Mouse (Mus musculus) forebrain, embryonic 16.5 days (tissue): ENCODE data around the gene Extl2. TPM values are rescaled to one million over a fixed set of nuclear protein-coding genes. Genes with fewer than 3 reads are reported as not detected.

Experiments used
- ATAC-seq: fragments of 200-750 bp; cut with Nextera tagmentation; 2 replicates; pipeline ENCODE4 v1.8.0; 2017; ENCODE audit warnings: mild to moderate bottlenecking, moderate library complexity
- H3K27ac ChIP-seq: fragments of 300-500 bp; sonication (generic); 2 replicates; pipeline ENCODE4 v1.5.1; 2014; ENCODE audit warnings: low read length, control low read depth
- H3K27me3 ChIP-seq: fragments of 300-500 bp; sonication (generic); replicated peaks from 2 replicates; pipeline ENCODE4 v1.6.1; 2014; ENCODE audit warnings: low read length; ENCODE audit not compliant: control insufficient read depth, insufficient read depth
- H3K36me3 ChIP-seq: fragments of 300-500 bp; sonication (generic); 2 replicates; pipeline ENCODE4 v1.6.1; 2014; ENCODE audit not compliant: control insufficient read depth, insufficient read depth
- H3K4me1 ChIP-seq: fragments of 300-500 bp; sonication (generic); replicated peaks from 2 replicates; pipeline ENCODE4 v1.6.1; 2014; ENCODE audit warnings: low read length; ENCODE audit not compliant: control insufficient read depth, insufficient read depth
- H3K4me2 ChIP-seq: fragments of 300-500 bp; sonication (generic); 2 replicates; pipeline ENCODE4 v1.6.1; 2014; ENCODE audit warnings: mild to moderate bottlenecking, low read length, control low read depth
- H3K4me3 ChIP-seq: fragments of 300-500 bp; sonication (generic); replicated peaks from 2 replicates; pipeline ENCODE4 v1.5.1; 2014; ENCODE audit warnings: mild to moderate bottlenecking, low read length, control low read depth
- H3K9ac ChIP-seq: fragments of 300-500 bp; sonication (generic); replicated peaks from 2 replicates; pipeline ENCODE4 v1.6.1; 2014; ENCODE audit warnings: low read depth, low read length, control low read depth
- H3K9me3 ChIP-seq: fragments of 300-500 bp; sonication (generic); 2 replicates; pipeline ENCODE4 v1.6.1; 2016; ENCODE audit warnings: low read length; ENCODE audit not compliant: control insufficient read depth
- WGBS: fragments of 180-500 bp; shearing (Covaris S2); extraction: QIAGEN DNeasy Blood & Tissue Kit; methylation state at CpG from one replicate; pipeline ENCODE4 v1.1.7; 2014; 5-methylcytosine and 5-hydroxymethylcytosine counted together
- polyA plus RNA-seq: library from polyadenylated mRNA; unstranded; fragments of >200 nt; fragmentation: Nextera tagmentation; extraction: Ambion mirVana; gene quantifications from 2 replicates; pipeline ENCODE4 v1.2.1, GENCODE M21; 2015

Gene Extl2
- polyA plus RNA-seq, 1 experiment from 2014 or later, result 24.3 TPM

GRCm38 (mm10) chr3:116025701-116026100 lies 18.4 kb downstream of the Extl2 start:
- Histone ChIP-seq H3K4me2 (no peak overlapping the region), H3K27me3 (no peaks in the 10 kb centered on the region), H3K4me1 (no peaks in the 10 kb centered on the region), H3K4me3 (no peak overlapping the region), H3K9ac (no peak overlapping the region), H3K9me3 (no peaks in the 10 kb centered on the region), H3K36me3 (peaks cover 3% of the 10 kb centered on the region), H3K27ac (no peak overlapping the region)
- WGBS, result 79% methylated on average over 10 of the region's 10 CpGs
- no peak for ATAC-seq

- WGBS, result 84% methylated on average over 20 of the region's 20 CpGs
- ATAC-seq, result no peak
- H3K9ac ChIP-seq, result no peak overlapping the region
- peaks cover 3% of the 10 kb centered on the region for H3K36me3 ChIP-seq
- H3K4me1 ChIP-seq, result no peaks in the 10 kb centered on the region
- H3K4me3 ChIP-seq, result no peak overlapping the region
- H3K27ac ChIP-seq, result no peak overlapping the region
- no peaks in the 10 kb centered on the region for H3K9me3 ChIP-seq
- no peaks in the 10 kb centered on the region for H3K27me3 ChIP-seq
- no peak overlapping the region for H3K4me2 ChIP-seq
Observed at GRCm38 (mm10) chr3:116026996-116027395, 19.7 kb downstream of the Extl2 start.

- Histone ChIP-seq H3K4me3 (no peak overlapping the region), H3K27ac (0 out of 2 replicates have a peak overlapping the region, but pooled peaks have one; percentile 23), H3K27me3 (no peaks in the 10 kb centered on the region), H3K36me3 (peaks cover 3% of the 10 kb centered on the region), H3K9ac (no peak overlapping the region), H3K4me2 (no peak overlapping the region; the same call in 1 of the 2 replicates), H3K4me1 (no peaks in the 10 kb centered on the region), H3K9me3 (no peaks in the 10 kb centered on the region)
- WGBS, result 77% methylated on average over 11 of the region's 11 CpGs
- peak; percentile 62 for ATAC-seq
Observed at GRCm38 (mm10) chr3:116030152-116030788, 23.0 kb downstream of the Extl2 start.

GRCm38 (mm10) chr3:116033218-116033870 lies 26.1 kb downstream of the Extl2 start:
- Histone ChIP-seq H3K27me3 (no peaks in the 10 kb centered on the region), H3K4me1 (no peaks in the 10 kb centered on the region), H3K27ac (no peak overlapping the region), H3K9me3 (no peaks in the 10 kb centered on the region), H3K4me3 (no peak overlapping the region), H3K4me2 (no peak overlapping the region), H3K36me3 (no peaks in the 10 kb centered on the region), H3K9ac (no peak overlapping the region)
- ATAC-seq, result no peak
- 50% methylated on average over 6 of the region's 6 CpGs for WGBS

- H3K27ac ChIP-seq, result no peak overlapping the region
- peak; percentile 36 for ATAC-seq
- WGBS, result 61% methylated on average over 3 of the region's 3 CpGs
- H3K4me3 ChIP-seq, result no peak overlapping the region
- no peak overlapping the region for H3K9ac ChIP-seq
- H3K4me1 ChIP-seq, result no peaks in the 10 kb centered on the region
- H3K36me3 ChIP-seq, result no peaks in the 10 kb centered on the region
- H3K9me3 ChIP-seq, result no peaks in the 10 kb centered on the region
- no peaks in the 10 kb centered on the region for H3K27me3 ChIP-seq
- H3K4me2 ChIP-seq, result no peak overlapping the region
Observed at GRCm38 (mm10) chr3:116033871-116034222, 26.6 kb downstream of the Extl2 start.

- Histone ChIP-seq H3K4me3 (no peak overlapping the region), H3K9me3 (no peaks in the 10 kb centered on the region), H3K4me2 (no peak overlapping the region), H3K4me1 (0 out of 2 replicates have a peak, but pooled peaks cover 2% of the 10 kb centered on the region), H3K9ac (no peak overlapping the region), H3K36me3 (no peaks in the 10 kb centered on the region), H3K27me3 (no peaks in the 10 kb centered on the region), H3K27ac (no peak overlapping the region)
- WGBS, result 80% methylated on average over 3 of the region's 3 CpGs
- ATAC-seq, result no peak
Observed at GRCm38 (mm10) chr3:116040776-116041175, 33.5 kb downstream of the Extl2 start.

- Histone ChIP-seq H3K27ac (no peak overlapping the region), H3K9me3 (no peaks in the 10 kb centered on the region), H3K4me3 (no peak overlapping the region), H3K27me3 (no peaks in the 10 kb centered on the region), H3K4me2 (no peak overlapping the region), H3K9ac (no peak overlapping the region), H3K4me1 (peaks cover 7% of the 10 kb centered on the region; the same call in 1 of the 2 replicates), H3K36me3 (no peaks in the 10 kb centered on the region)
- 88% methylated on average over 2 of the region's 2 CpGs for WGBS
- no peak for ATAC-seq
Observed at GRCm38 (mm10) chr3:116046000-116046399, 38.7 kb downstream of the Extl2 start.

GRCm38 (mm10) chr3:116047034-116047433 lies 39.8 kb downstream of the Extl2 start:
- no peak overlapping the region for H3K4me3 ChIP-seq
- H3K9me3 ChIP-seq, result no peaks in the 10 kb centered on the region
- peaks cover 7% of the 10 kb centered on the region; the same call in 1 of the 2 replicates for H3K4me1 ChIP-seq
- H3K9ac ChIP-seq, result no peak overlapping the region
- no peaks in the 10 kb centered on the region for H3K36me3 ChIP-seq
- no peaks in the 10 kb centered on the region for H3K27me3 ChIP-seq
- no peak overlapping the region for H3K27ac ChIP-seq
- peak; percentile 84 for ATAC-seq
- no peak overlapping the region for H3K4me2 ChIP-seq
- 14% methylated on average over 5 of the region's 5 CpGs for WGBS

- 46% methylated on average over 6 of the region's 6 CpGs for WGBS
- ATAC-seq, result no peak
- Histone ChIP-seq H3K4me3 (no peak overlapping the region), H3K9me3 (no peaks in the 10 kb centered on the region), H3K36me3 (no peaks in the 10 kb centered on the region), H3K9ac (no peak overlapping the region), H3K27me3 (no peaks in the 10 kb centered on the region), H3K27ac (no peak overlapping the region), H3K4me1 (peaks cover 2% of the 10 kb centered on the region; the same call in 1 of the 2 replicates), H3K4me2 (no peak overlapping the region)
Observed at GRCm38 (mm10) chr3:116057078-116057477, 49.8 kb downstream of the Extl2 start.
